Mouse (Mus musculus): ENCODE results near the gene Hdhd3. TPM values are rescaled to one million over a fixed set of nuclear protein-coding genes. Genes with fewer than 3 reads are reported as not detected.
A peak's percentile ranks its signal among the peaks of the same experiment; 100 is the strongest.

Hdhd3 gene
- polyA plus RNA-seq, 1 experiment, result 19.7 TPM

DNA sequence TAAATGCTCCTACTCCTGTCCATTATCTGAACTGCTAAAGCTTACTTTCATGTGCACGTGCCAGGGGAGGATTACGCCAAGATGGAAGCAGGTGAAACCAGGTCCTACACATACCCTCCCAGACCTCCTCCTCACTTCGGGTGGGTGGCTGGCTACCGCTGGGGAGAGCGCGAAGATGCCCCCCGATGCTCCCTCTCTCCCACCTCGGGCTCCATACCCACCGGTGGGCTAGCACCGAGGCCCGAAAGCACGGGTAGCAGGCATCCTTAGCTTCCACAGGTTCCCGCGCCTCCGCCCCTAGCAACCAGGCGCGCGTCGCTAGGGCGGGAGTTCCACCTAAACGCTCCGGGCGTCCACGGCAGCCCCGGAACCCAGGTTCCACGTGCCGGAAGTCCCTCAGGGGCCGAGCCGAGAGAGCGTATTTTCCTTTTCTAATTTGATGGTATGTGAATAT is 32.6 kb downstream of the Hdhd3 start, which contains the start of gene Wdr31:
Gene Wdr31, minus strand, starts transcription at position 299 of the 454 bp plus-strand sequence.
- Histone ChIP-seq H3K4me3 (ENCODE audit: insufficient read depth, poor library complexity, severe bottlenecking) (peak within 1 kb of the TSS; percentile 44), H3K79me2 (ENCODE audit: control insufficient read depth, insufficient read depth) (no peaks in the 10 kb centered on the region), H3K79me3 (ENCODE audit: low read depth) (no peaks in the 10 kb centered on the region), H3ac (ENCODE audit: control insufficient read depth, insufficient read length, low read depth) (peak within 1 kb of the TSS; percentile 81), H3K36me3 (ENCODE audit: control insufficient read depth, insufficient read depth) (no peaks in the 10 kb centered on the region), H3K27me3 (ENCODE audit: control insufficient read depth, insufficient read depth, insufficient read length) (no peaks in the 10 kb centered on the region)
- TF ChIP-seq CTCF (IDR thresholded peaks at IDR 0.05; ENCODE audit: control insufficient read depth, insufficient read depth, insufficient read length), result no peak
- no peak for TF ChIP-seq MYOG (IDR thresholded peaks at IDR 0.05; ENCODE audit: control insufficient read depth, extremely low read depth, insufficient read length)
- no peak for TF ChIP-seq MYOD1 (IDR thresholded peaks at IDR 0.05; ENCODE audit: control insufficient read depth, insufficient read length, low read depth)
- TF ChIP-seq MAX (IDR thresholded peaks at IDR 0.05), result peak; percentile 38
- no peak for TF ChIP-seq FOSL1 (IDR thresholded peaks at IDR 0.05; ENCODE audit: insufficient read depth, low read length, poor library complexity, severe bottlenecking)
- TF ChIP-seq USF1 (IDR thresholded peaks at IDR 0.05; ENCODE audit: low read depth), result no peak

GRCm38 (mm10) chr4:62468158-62468557 is 35.1 kb downstream of the Hdhd3 start:
- Histone ChIP-seq H3K4me3 (ENCODE audit: insufficient read depth, poor library complexity, severe bottlenecking) (no peak overlapping the region), H3K79me2 (ENCODE audit: control insufficient read depth, insufficient read depth) (no peaks in the 10 kb centered on the region), H3K36me3 (ENCODE audit: control insufficient read depth, insufficient read depth) (no peaks in the 10 kb centered on the region), H3ac (ENCODE audit: control insufficient read depth, insufficient read length, low read depth) (no peak overlapping the region), H3K79me3 (ENCODE audit: low read depth) (no peaks in the 10 kb centered on the region), H3K27me3 (ENCODE audit: control insufficient read depth, insufficient read depth, insufficient read length) (no peaks in the 10 kb centered on the region)
- TF ChIP-seq MYOD1 (IDR thresholded peaks at IDR 0.05; ENCODE audit: control insufficient read depth, insufficient read length, low read depth) (no peak), CTCF (IDR thresholded peaks at IDR 0.05; ENCODE audit: control insufficient read depth, insufficient read depth, insufficient read length) (no peak), USF1 (IDR thresholded peaks at IDR 0.05; ENCODE audit: low read depth) (no peak), MAX (IDR thresholded peaks at IDR 0.05) (no peak), CEBPB (IDR thresholded peaks at IDR 0.05; ENCODE audit: low read depth) (no peak)

DNA sequence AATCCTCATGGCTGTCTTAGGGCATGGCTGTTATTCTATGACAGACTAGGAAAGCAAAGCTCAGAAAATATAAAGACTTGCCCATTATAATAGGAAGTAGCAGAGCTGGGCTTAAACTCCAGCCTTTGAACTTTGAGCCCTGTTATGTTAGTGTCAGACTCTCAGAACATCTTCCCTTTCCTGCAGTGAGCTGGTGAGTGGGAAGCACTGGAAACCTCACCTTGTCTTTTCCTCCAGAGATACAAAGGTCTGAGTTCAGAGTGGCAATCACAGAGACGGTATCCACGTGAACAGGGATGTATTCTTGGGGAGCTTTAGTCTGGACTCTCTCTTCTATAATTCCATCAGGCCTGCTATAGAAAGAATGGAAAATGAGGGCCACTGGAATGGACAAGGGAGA is 40.1 kb downstream of the Hdhd3 start:
- Histone ChIP-seq H3ac (ENCODE audit: control insufficient read depth, insufficient read length, low read depth) (no peak overlapping the region), H3K36me3 (ENCODE audit: control insufficient read depth, insufficient read depth) (no peaks in the 10 kb centered on the region), H3K79me2 (ENCODE audit: control insufficient read depth, insufficient read depth) (no peaks in the 10 kb centered on the region), H3K79me3 (ENCODE audit: low read depth) (no peaks in the 10 kb centered on the region), H3K4me3 (ENCODE audit: insufficient read depth, poor library complexity, severe bottlenecking) (no peak overlapping the region), H3K27me3 (ENCODE audit: control insufficient read depth, insufficient read depth, insufficient read length) (no peaks in the 10 kb centered on the region)
- TF ChIP-seq CEBPB (IDR thresholded peaks at IDR 0.05; ENCODE audit: low read depth), result no peak
- no peak for TF ChIP-seq FOSL1 (IDR thresholded peaks at IDR 0.05; ENCODE audit: insufficient read depth, low read length, poor library complexity, severe bottlenecking)
- no peak for TF ChIP-seq MAX (IDR thresholded peaks at IDR 0.05)
- TF ChIP-seq CTCF (IDR thresholded peaks at IDR 0.05; ENCODE audit: control insufficient read depth, insufficient read depth, insufficient read length), result no peak
- TF ChIP-seq USF1 (IDR thresholded peaks at IDR 0.05; ENCODE audit: low read depth), result no peak
- TF ChIP-seq MYOD1 (IDR thresholded peaks at IDR 0.05; ENCODE audit: control insufficient read depth, insufficient read length, low read depth), result no peak

GRCm38 (mm10) chr4:62460348-62460747 is 42.9 kb downstream of the Hdhd3 start:
- Histone ChIP-seq H3ac (ENCODE audit: control insufficient read depth, insufficient read length, low read depth) (no peak overlapping the region), H3K79me2 (ENCODE audit: control insufficient read depth, insufficient read depth) (no peaks in the 10 kb centered on the region), H3K36me3 (ENCODE audit: control insufficient read depth, insufficient read depth) (no peaks in the 10 kb centered on the region), H3K79me3 (ENCODE audit: low read depth) (no peaks in the 10 kb centered on the region), H3K27me3 (ENCODE audit: control insufficient read depth, insufficient read depth, insufficient read length) (no peaks in the 10 kb centered on the region), H3K4me3 (ENCODE audit: insufficient read depth, poor library complexity, severe bottlenecking) (no peak overlapping the region)
- TF ChIP-seq MYOD1 (IDR thresholded peaks at IDR 0.05; ENCODE audit: control insufficient read depth, insufficient read length, low read depth) (no peak), MAX (IDR thresholded peaks at IDR 0.05) (no peak), CTCF (IDR thresholded peaks at IDR 0.05; ENCODE audit: control insufficient read depth, insufficient read depth, insufficient read length) (no peak), FOSL1 (IDR thresholded peaks at IDR 0.05; ENCODE audit: insufficient read depth, low read length, poor library complexity, severe bottlenecking) (no peak), USF1 (IDR thresholded peaks at IDR 0.05; ENCODE audit: low read depth) (no peak), MYOG (IDR thresholded peaks at IDR 0.05; ENCODE audit: control insufficient read depth, extremely low read depth, insufficient read length) (no peak), CEBPB (IDR thresholded peaks at IDR 0.05; ENCODE audit: low read depth) (no peak)

GRCm38 (mm10) chr4:62459081-62459480 is 44.2 kb downstream of the Hdhd3 start:
- Histone ChIP-seq H3K79me3 (ENCODE audit: low read depth) (no peaks in the 10 kb centered on the region), H3K79me2 (ENCODE audit: control insufficient read depth, insufficient read depth) (no peaks in the 10 kb centered on the region), H3K4me3 (ENCODE audit: insufficient read depth, poor library complexity, severe bottlenecking) (no peak overlapping the region), H3K27me3 (ENCODE audit: control insufficient read depth, insufficient read depth, insufficient read length) (no peaks in the 10 kb centered on the region), H3ac (ENCODE audit: control insufficient read depth, insufficient read length, low read depth) (no peak overlapping the region), H3K36me3 (ENCODE audit: control insufficient read depth, insufficient read depth) (no peaks in the 10 kb centered on the region)
- TF ChIP-seq USF1 (IDR thresholded peaks at IDR 0.05; ENCODE audit: low read depth), result no peak
- peak; percentile 74 for TF ChIP-seq MYOD1 (IDR thresholded peaks at IDR 0.05; ENCODE audit: control insufficient read depth, insufficient read length, low read depth)

DNA sequence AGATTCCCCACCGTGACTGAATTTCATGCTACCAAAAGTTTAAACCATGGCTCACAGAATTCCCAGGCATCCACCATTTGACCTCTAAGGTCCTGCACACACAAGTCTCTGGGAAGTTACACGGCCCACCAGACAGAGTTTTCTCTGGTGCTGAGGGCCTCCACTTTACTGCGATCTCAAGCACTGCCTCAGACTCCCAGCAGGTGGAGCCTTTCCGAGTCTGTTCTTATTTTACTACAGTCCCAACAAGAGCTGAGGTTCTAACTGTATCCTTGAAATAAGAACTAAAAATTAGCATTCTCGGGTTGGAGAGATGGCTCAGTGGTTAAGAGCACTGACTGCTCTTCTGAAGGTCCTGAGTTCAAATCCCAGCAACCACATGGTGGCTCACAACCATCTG is 48.3 kb downstream of the Hdhd3 start:
- Histone ChIP-seq H3K4me3 (ENCODE audit: insufficient read depth, poor library complexity, severe bottlenecking) (no peak overlapping the region), H3K79me3 (ENCODE audit: low read depth) (no peaks in the 10 kb centered on the region), H3K27me3 (ENCODE audit: control insufficient read depth, insufficient read depth, insufficient read length) (no peaks in the 10 kb centered on the region), H3K36me3 (ENCODE audit: control insufficient read depth, insufficient read depth) (no peaks in the 10 kb centered on the region), H3ac (ENCODE audit: control insufficient read depth, insufficient read length, low read depth) (no peak overlapping the region), H3K79me2 (ENCODE audit: control insufficient read depth, insufficient read depth) (no peaks in the 10 kb centered on the region)
- no peak for TF ChIP-seq MYOG (IDR thresholded peaks at IDR 0.05; ENCODE audit: control insufficient read depth, extremely low read depth, insufficient read length)
- no peak for TF ChIP-seq USF1 (IDR thresholded peaks at IDR 0.05; ENCODE audit: low read depth)
- no peak for TF ChIP-seq MYOD1 (IDR thresholded peaks at IDR 0.05; ENCODE audit: control insufficient read depth, insufficient read length, low read depth)
- TF ChIP-seq CTCF (IDR thresholded peaks at IDR 0.05; ENCODE audit: control insufficient read depth, insufficient read depth, insufficient read length), result peak; percentile 11

Other genes starting within 250 kb of the Hdhd3 start
- 3.1 TPM for gene Slc31a2, start 240.9 kb downstream of the Hdhd3 start, polyA plus RNA-seq (2012; fragmentation: generic; extraction: Trizol)
- gene Fkbp15, start 142.9 kb downstream of the Hdhd3 start, polyA plus RNA-seq (2012; fragmentation: generic; extraction: Trizol), result 13.2 TPM
- 17.0 TPM for gene Slc31a1, start 142.7 kb downstream of the Hdhd3 start, polyA plus RNA-seq (2012; fragmentation: generic; extraction: Trizol)
- 70.2 TPM for gene Cdc26, start 94.8 kb downstream of the Hdhd3 start, polyA plus RNA-seq (2012; fragmentation: generic; extraction: Trizol)
- 11.3 TPM for gene Prpf4, start 94.7 kb downstream of the Hdhd3 start, polyA plus RNA-seq (2012; fragmentation: generic; extraction: Trizol)
- gene Rnf183, start 68.2 kb downstream of the Hdhd3 start, polyA plus RNA-seq (2012; fragmentation: generic; extraction: Trizol), result 0.84 TPM
- 2.6 TPM for gene Wdr31, start 32.6 kb downstream of the Hdhd3 start, polyA plus RNA-seq (2012; fragmentation: generic; extraction: Trizol)
- gene Bspry, start 23.4 kb downstream of the Hdhd3 start, polyA plus RNA-seq (2012; fragmentation: generic; extraction: Trizol), result 0.25 TPM
- gene Alad, start 16.5 kb upstream of the Hdhd3 start, polyA plus RNA-seq (2012; fragmentation: generic; extraction: Trizol), result 147 TPM
- gene Pole3, start 21.6 kb upstream of the Hdhd3 start, polyA plus RNA-seq (2012; fragmentation: generic; extraction: Trizol), result 55.7 TPM
- 0.13 TPM for gene 4933430I17Rik, start 21.9 kb upstream of the Hdhd3 start, polyA plus RNA-seq (2012; fragmentation: generic; extraction: Trizol)
- 49.8 TPM for gene Rgs3, start 56.4 kb upstream of the Hdhd3 start, polyA plus RNA-seq (2012; fragmentation: generic; extraction: Trizol)